Mouse (Mus musculus): Measurements from ENCODE around the gene Dab2.
A peak's percentile ranks its signal among the peaks of the same experiment; 100 is the strongest.

Dab2 gene

GRCm38 (mm10) chr15:6391886-6392285 lies 92.3 kb downstream of the Dab2 start:
- no peak for ATAC-seq (ENCODE audit: low TSS enrichment)

GRCm38 (mm10) chr15:6393624-6394023 lies 94.0 kb downstream of the Dab2 start:
- ATAC-seq (ENCODE audit: low TSS enrichment): no peak

GRCm38 (mm10) chr15:6398211-6398610 lies 98.6 kb downstream of the Dab2 start:
- no peak for ATAC-seq (ENCODE audit: low TSS enrichment)

- ATAC-seq (ENCODE audit: low TSS enrichment): no peak
These were observed 99.3 kb downstream of the Dab2 start for GRCm38 (mm10) chr15:6398881-6399280.

GRCm38 (mm10) chr15:6400115-6400514 lies 100.5 kb downstream of the Dab2 start:
- no peak for ATAC-seq (ENCODE audit: low TSS enrichment)

GRCm38 (mm10) chr15:6402433-6402832 lies 102.8 kb downstream of the Dab2 start:
- ATAC-seq (ENCODE audit: low TSS enrichment): no peak

GRCm38 (mm10) chr15:6404172-6404571 lies 104.6 kb downstream of the Dab2 start:
- no peak; the same call in none of the 2 replicates for ATAC-seq (ENCODE audit: low TSS enrichment)

- no peak for ATAC-seq (ENCODE audit: low TSS enrichment)
These were observed 107.2 kb downstream of the Dab2 start for GRCm38 (mm10) chr15:6406771-6407170.

- ATAC-seq (ENCODE audit: low TSS enrichment): no peak
These were observed 109.4 kb downstream of the Dab2 start for GRCm38 (mm10) chr15:6409031-6409430.

- ATAC-seq (ENCODE audit: low TSS enrichment): no peak
These were observed 110.6 kb downstream of the Dab2 start for GRCm38 (mm10) chr15:6410161-6410560.

- ATAC-seq (ENCODE audit: low TSS enrichment): peak; percentile 90
These were observed 111.7 kb downstream of the Dab2 start for GRCm38 (mm10) chr15:6411334-6411733.

- no peak for ATAC-seq (ENCODE audit: low TSS enrichment)
These were observed 115.7 kb downstream of the Dab2 start for GRCm38 (mm10) chr15:6415317-6415716.

- no peak for ATAC-seq (ENCODE audit: low TSS enrichment)
These were observed 132.2 kb downstream of the Dab2 start for GRCm38 (mm10) chr15:6431777-6432176.

- no peak for ATAC-seq (ENCODE audit: low TSS enrichment)
These were observed 132.8 kb downstream of the Dab2 start for GRCm38 (mm10) chr15:6432411-6432810.

- no peak for ATAC-seq (ENCODE audit: low TSS enrichment)
These were observed 135.7 kb downstream of the Dab2 start for GRCm38 (mm10) chr15:6435281-6435680.

GRCm38 (mm10) chr15:6435773-6436172 lies 136.2 kb downstream of the Dab2 start:
- 0 out of 2 replicates have a peak, but pooled peaks have one; percentile 59 for ATAC-seq (ENCODE audit: low TSS enrichment)

GRCm38 (mm10) chr15:6438685-6439084 lies 139.1 kb downstream of the Dab2 start:
- no peak for ATAC-seq (ENCODE audit: low TSS enrichment)

GRCm38 (mm10) chr15:6444452-6444851 lies 144.9 kb downstream of the Dab2 start:
- ATAC-seq (ENCODE audit: low TSS enrichment): no peak

GRCm38 (mm10) chr15:6445135-6445534 lies 145.5 kb downstream of the Dab2 start, which contains the start of gene C9:
TSS of gene C9 (plus strand) at chr15:6445327.
- ATAC-seq (ENCODE audit: low TSS enrichment): no peak

GRCm38 (mm10) chr15:6446181-6446580 lies 146.6 kb downstream of the Dab2 start:
- ATAC-seq (ENCODE audit: low TSS enrichment): no peak

GRCm38 (mm10) chr15:6448892-6449291 lies 149.3 kb downstream of the Dab2 start:
- ATAC-seq (ENCODE audit: low TSS enrichment): no peak

GRCm38 (mm10) chr15:6454461-6454860 lies 154.9 kb downstream of the Dab2 start:
- ATAC-seq (ENCODE audit: low TSS enrichment): no peak

GRCm38 (mm10) chr15:6461381-6461780 lies 161.8 kb downstream of the Dab2 start:
- no peak for ATAC-seq (ENCODE audit: low TSS enrichment)

- no peak for ATAC-seq (ENCODE audit: low TSS enrichment)
These were observed 163.9 kb downstream of the Dab2 start for GRCm38 (mm10) chr15:6463361-6463923.
